Mouse (Mus musculus) liver, embryonic 11.5 days (tissue): ENCODE data around the gene Adamtsl4. TPM values are rescaled to one million over a fixed set of nuclear protein-coding genes. Genes with fewer than 3 reads are reported as not detected.
A peak's percentile ranks its signal among the peaks of the same experiment; 100 is the strongest.

Experiments
- ATAC-seq: fragments of 200-750 bp; cut with Nextera tagmentation; replicated peaks from 2 replicates; pipeline ENCODE4 v1.8.0; 2017; ENCODE audit warnings: moderate number of reproducible peaks, mild to moderate bottlenecking, moderate TSS enrichment, moderate library complexity; ENCODE audit not compliant: low FRiP score
- DNase-seq: peaks from one replicate; pipeline ENCODE4 v3.0.0-alpha.2; 2017; ENCODE audit warnings: low spot score
- H3K27ac ChIP-seq: fragments of 300-500 bp; sonication (generic); 2 replicates; pipeline ENCODE4 v1.5.1; 2014; ENCODE audit warnings: mild to moderate bottlenecking, low read depth, low read length, control low read depth
- H3K27me3 ChIP-seq: fragments of 300-500 bp; sonication (generic); replicated peaks from 2 replicates; pipeline ENCODE4 v1.6.1; 2014; ENCODE audit warnings: low read length, mixed read lengths; ENCODE audit not compliant: control insufficient read depth, insufficient read depth
- H3K36me3 ChIP-seq: fragments of 300-500 bp; sonication (generic); 2 replicates; pipeline ENCODE4 v1.6.1; 2014; ENCODE audit warnings: mild to moderate bottlenecking, low read length, moderate library complexity, mixed read lengths; ENCODE audit not compliant: control insufficient read depth, insufficient read depth
- H3K4me1 ChIP-seq: fragments of 300-500 bp; sonication (generic); replicated peaks from 2 replicates; pipeline ENCODE4 v1.6.1; 2014; ENCODE audit warnings: low read length, mixed read lengths; ENCODE audit not compliant: control insufficient read depth, insufficient read depth
- H3K4me2 ChIP-seq: fragments of 300-500 bp; sonication (generic); 2 replicates; pipeline ENCODE4 v1.6.1; 2014; ENCODE audit warnings: mild to moderate bottlenecking, control low read depth, moderate library complexity
- H3K4me3 ChIP-seq: fragments of 300-500 bp; sonication (generic); 2 replicates; pipeline ENCODE4 v1.5.1; 2014; ENCODE audit warnings: low read depth, low read length, control low read depth
- H3K9ac ChIP-seq: fragments of 300-500 bp; sonication (generic); 2 replicates; pipeline ENCODE4 v1.6.1; 2014; ENCODE audit warnings: low read depth, low read length, control low read depth
- H3K9me3 ChIP-seq: fragments of 300-500 bp; sonication (generic); 2 replicates; pipeline ENCODE4 v1.6.1; 2016; ENCODE audit warnings: low read length, inconsistent platforms, mixed read lengths; ENCODE audit not compliant: control insufficient read depth
- WGBS: fragments of 180-500 bp; shearing (Covaris S2); extraction: QIAGEN DNeasy Blood & Tissue Kit; methylation state at CpG from one replicate; pipeline ENCODE4 v1.1.7; 2014; 5-methylcytosine and 5-hydroxymethylcytosine counted together
- polyA plus RNA-seq: library from polyadenylated mRNA; unstranded; fragments of >200 nt; fragmentation: Nextera tagmentation; extraction: Ambion mirVana; gene quantifications from 2 replicates; pipeline ENCODE4 v1.2.1, GENCODE M21; 2014

Gene Adamtsl4
- polyA plus RNA-seq, 1 experiment from 2014 or later, result 1.2 TPM

DNA sequence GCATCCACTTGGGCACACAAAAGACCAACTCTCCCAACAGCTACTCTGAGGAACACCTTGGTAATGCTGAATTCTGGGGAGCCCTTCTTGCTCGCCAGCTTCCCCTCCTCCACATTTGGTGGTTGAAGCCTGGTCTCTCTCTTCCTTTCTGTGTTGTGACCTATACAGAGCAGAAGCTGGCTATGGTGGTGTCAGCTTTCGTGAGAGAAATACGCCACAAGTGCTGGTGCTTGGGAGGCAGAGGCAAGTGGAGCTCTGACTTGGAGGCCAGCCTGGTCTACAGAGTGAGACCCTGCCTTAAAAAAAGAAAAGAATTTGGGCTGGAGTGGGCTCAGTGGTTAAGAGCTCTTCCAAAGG, 18.4 kb downstream of the Adamtsl4 start:
- 96% methylated on average over 3 of the region's 3 CpGs for WGBS
- H3K9me3 ChIP-seq, result no peaks in the 10 kb centered on the region
- no peak overlapping the region for H3K9ac ChIP-seq
- no peak overlapping the region for H3K27ac ChIP-seq
- H3K4me2 ChIP-seq, result no peak overlapping the region
- H3K4me1 ChIP-seq, result peaks cover 69% of the 10 kb centered on the region
- H3K4me3 ChIP-seq, result no peak overlapping the region
- ATAC-seq, result no peak
- H3K27me3 ChIP-seq, result no peaks in the 10 kb centered on the region
- peaks cover 16% of the 10 kb centered on the region for H3K36me3 ChIP-seq
- no peak for DNase-seq

GRCm38 (mm10) chr3:95668589-95669308, 19.0 kb downstream of the Adamtsl4 start:
- no peaks in the 10 kb centered on the region for H3K27me3 ChIP-seq
- no peak for ATAC-seq
- H3K9me3 ChIP-seq, result no peaks in the 10 kb centered on the region
- 78% methylated on average over 7 of the region's 7 CpGs for WGBS
- H3K4me1 ChIP-seq, result peaks cover 69% of the 10 kb centered on the region
- no peak for DNase-seq
- peaks cover 19% of the 10 kb centered on the region for H3K36me3 ChIP-seq
- H3K27ac ChIP-seq, result peak overlapping the region; percentile 3
- H3K4me2 ChIP-seq, result no peak overlapping the region; the same call in 1 of the 2 replicates
- no peak overlapping the region for H3K9ac ChIP-seq
- no peak overlapping the region for H3K4me3 ChIP-seq

DNA sequence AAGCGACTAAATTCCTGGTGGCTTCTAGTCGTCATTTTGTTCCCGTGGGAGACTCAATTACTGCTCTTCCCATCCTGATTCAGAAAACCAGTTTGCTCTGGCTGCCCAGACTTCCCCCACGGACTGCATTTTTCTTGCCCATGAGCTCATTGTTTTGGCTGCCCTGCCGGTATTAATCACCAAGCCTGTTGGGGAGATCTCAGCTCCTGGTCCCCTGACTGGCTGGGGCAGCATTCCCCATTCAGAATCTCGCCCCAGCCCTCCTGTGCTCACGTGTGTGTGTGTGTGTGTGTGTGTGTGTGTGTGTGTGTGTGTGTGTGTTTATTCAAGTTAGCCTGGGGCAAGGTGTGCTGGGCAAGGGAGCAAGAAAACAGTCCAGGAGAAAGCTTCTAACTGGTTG, 19.7 kb downstream of the Adamtsl4 start:
- H3K9me3 ChIP-seq, result no peaks in the 10 kb centered on the region
- 43% methylated on average over 7 of the region's 7 CpGs for WGBS
- peak overlapping the region; percentile 4 for H3K4me2 ChIP-seq
- H3K27me3 ChIP-seq, result no peaks in the 10 kb centered on the region
- H3K4me1 ChIP-seq, result peaks cover 68% of the 10 kb centered on the region
- H3K27ac ChIP-seq, result peak overlapping the region; percentile 59
- ATAC-seq (no peak), DNase-seq (no peak)
- H3K36me3 ChIP-seq, result peaks cover 24% of the 10 kb centered on the region
- no peak overlapping the region; the same call in 1 of the 2 replicates for H3K9ac ChIP-seq
- H3K4me3 ChIP-seq, result no peak overlapping the region

DNA sequence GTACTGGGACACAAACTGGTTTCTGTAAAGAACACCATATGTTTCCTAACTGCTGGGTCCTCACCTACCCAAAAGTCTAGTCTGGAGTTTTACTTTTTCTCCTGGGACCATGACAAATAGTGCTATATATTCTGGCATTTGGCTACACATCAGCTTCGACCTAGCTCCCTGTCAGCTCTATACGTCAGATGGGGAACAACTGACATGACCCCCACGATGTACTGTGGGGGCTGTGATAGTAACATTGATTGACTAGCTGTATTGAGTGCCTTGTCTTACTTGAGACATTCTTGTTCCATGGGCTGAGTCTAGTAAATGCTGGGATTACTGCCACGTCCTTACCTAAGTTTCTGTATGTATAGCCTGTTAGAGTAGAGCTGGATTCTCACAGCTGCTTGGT, 20.2 kb downstream of the Adamtsl4 start:
- Histone ChIP-seq H3K4me1 (peaks cover 68% of the 10 kb centered on the region), H3K27me3 (no peaks in the 10 kb centered on the region), H3K36me3 (peaks cover 27% of the 10 kb centered on the region), H3K9me3 (no peaks in the 10 kb centered on the region), H3K27ac (peak overlapping the region; percentile 59), H3K4me3 (no peak overlapping the region), H3K9ac (peak overlapping the region; percentile 26; the same call in 1 of the 2 replicates), H3K4me2 (peak overlapping the region; percentile 4)
- 50% methylated on average over 4 of the region's 4 CpGs for WGBS
- DNase-seq (no peak), ATAC-seq (no peak)

- H3K9ac ChIP-seq, result 0 out of 2 replicates have a peak overlapping the region, but pooled peaks have one; percentile 34
- H3K4me2 ChIP-seq, result peak overlapping the region; percentile 41
- H3K9me3 ChIP-seq, result no peaks in the 10 kb centered on the region
- peak overlapping the region; percentile 76 for H3K27ac ChIP-seq
- peaks cover 71% of the 10 kb centered on the region for H3K4me1 ChIP-seq
- H3K27me3 ChIP-seq, result no peaks in the 10 kb centered on the region
- DNase-seq, result peak; percentile 76
- 33% methylated on average over 6 of the region's 6 CpGs for WGBS
- H3K4me3 ChIP-seq, result no peak overlapping the region
- peaks cover 30% of the 10 kb centered on the region for H3K36me3 ChIP-seq
- peak; percentile 76 for ATAC-seq
These were observed 21.4 kb downstream of the Adamtsl4 start for GRCm38 (mm10) chr3:95666124-95666844.

DNA sequence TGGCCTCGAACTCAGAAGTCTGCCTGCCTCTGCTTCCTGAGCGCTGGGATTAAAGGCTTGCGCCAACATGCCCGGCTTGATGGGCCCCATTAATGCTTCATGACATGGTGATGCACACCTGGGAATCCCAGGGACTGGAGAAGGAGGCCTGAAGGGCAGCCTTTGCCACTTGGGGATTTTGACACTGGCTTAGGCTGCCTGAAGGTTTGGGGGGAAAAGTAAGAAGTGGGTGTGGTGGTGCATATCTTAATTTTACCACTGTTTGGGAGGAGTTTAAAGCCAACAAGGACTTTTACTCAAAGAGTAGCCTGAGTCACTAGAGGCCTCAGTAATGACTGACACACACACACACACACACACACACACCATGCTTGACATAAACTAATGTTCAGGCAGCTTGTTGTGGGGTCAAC, 22.8 kb downstream of the Adamtsl4 start:
- H3K27ac ChIP-seq, result peak overlapping the region; percentile 76
- DNase-seq (no peak), ATAC-seq (0 out of 2 replicates have a peak, but pooled peaks have one; percentile 19)
- H3K4me3 ChIP-seq, result no peak overlapping the region
- peaks cover 39% of the 10 kb centered on the region for H3K36me3 ChIP-seq
- peak overlapping the region; percentile 39 for H3K4me2 ChIP-seq
- H3K27me3 ChIP-seq, result no peaks in the 10 kb centered on the region
- peaks cover 80% of the 10 kb centered on the region for H3K4me1 ChIP-seq
- peak overlapping the region; percentile 13; the same call in 1 of the 2 replicates for H3K9ac ChIP-seq
- H3K9me3 ChIP-seq, result no peaks in the 10 kb centered on the region
- 86% methylated on average over 4 of the region's 4 CpGs for WGBS

DNA sequence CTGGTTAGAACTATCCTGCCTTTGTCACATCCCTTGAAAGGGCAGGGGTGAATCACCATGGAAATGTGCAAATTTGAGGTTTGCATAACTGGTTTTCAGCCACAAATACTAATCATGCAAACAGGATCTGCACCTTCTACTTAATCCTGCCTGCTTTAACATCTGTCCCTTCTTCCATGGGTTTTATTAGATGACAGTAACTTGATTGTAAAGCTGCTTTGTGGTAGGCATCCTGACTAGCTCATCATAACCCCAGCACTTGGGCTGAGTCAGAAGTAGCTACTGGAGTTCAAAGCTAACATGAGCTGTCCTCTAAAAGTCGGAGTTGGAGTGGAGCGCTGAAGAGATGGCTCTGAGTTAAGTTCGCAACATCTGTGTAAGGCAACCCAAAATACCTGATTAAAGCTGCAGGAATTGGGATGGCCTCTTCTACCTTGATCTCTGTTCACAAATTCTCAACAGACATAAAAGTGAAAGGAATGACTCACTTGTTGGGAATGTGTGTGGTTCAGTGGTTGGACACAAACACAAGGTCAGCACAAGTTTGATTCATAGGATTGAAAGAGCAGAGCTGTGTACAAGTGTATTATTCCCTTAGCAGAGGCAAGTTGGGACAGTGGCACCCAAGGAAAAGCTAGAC, 23.6 kb downstream of the Adamtsl4 start:
- DNase-seq (no peak), ATAC-seq (no peak)
- Histone ChIP-seq H3K4me3 (no peak overlapping the region), H3K9me3 (no peaks in the 10 kb centered on the region), H3K27ac (peak overlapping the region; percentile 22; the same call in 1 of the 2 replicates), H3K36me3 (peaks cover 36% of the 10 kb centered on the region), H3K27me3 (no peaks in the 10 kb centered on the region), H3K4me1 (peaks cover 80% of the 10 kb centered on the region), H3K9ac (no peak overlapping the region), H3K4me2 (peak overlapping the region; percentile 22)
- WGBS, result 83% methylated on average over 3 of the region's 3 CpGs

DNA sequence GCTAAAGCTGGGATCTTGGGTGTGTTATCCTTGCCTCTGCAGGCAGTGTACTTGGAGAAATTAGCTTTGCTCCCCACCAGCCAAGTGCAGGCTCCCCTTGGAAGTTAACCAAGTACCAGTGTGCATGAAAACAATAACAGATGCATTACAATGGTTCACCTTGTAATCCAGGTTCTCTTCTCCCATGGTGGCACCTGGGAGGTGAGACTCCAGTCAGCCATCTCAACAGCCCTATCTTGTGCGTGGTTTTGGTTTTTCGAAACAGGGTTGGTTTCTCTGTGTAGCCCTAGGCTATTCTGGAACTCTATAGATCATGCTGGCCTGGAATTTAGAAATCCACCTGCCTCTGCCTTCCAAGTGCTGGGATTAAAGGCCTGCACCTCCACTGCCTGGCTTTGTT, 24.2 kb downstream of the Adamtsl4 start:
- H3K9me3 ChIP-seq, result no peaks in the 10 kb centered on the region
- H3K36me3 ChIP-seq, result peaks cover 34% of the 10 kb centered on the region
- H3K4me3 ChIP-seq, result no peak overlapping the region
- ATAC-seq (no peak), DNase-seq (no peak)
- WGBS, result 84% methylated on average over 2 of the region's 2 CpGs
- peak overlapping the region; percentile 22 for H3K4me2 ChIP-seq
- no peaks in the 10 kb centered on the region for H3K27me3 ChIP-seq
- H3K9ac ChIP-seq, result no peak overlapping the region
- H3K4me1 ChIP-seq, result peaks cover 78% of the 10 kb centered on the region
- 0 out of 2 replicates have a peak overlapping the region, but pooled peaks have one; percentile 22 for H3K27ac ChIP-seq
